Mouse (Mus musculus) myocyte (in vitro differentiated cells): ENCODE measurements at regions not wholly inside any gene's neighbourhood (a gene's known extent, or its start where the extent isn't known, plus 50 kb on each side); places are given as distances from the start of the nearest gene placed in this dataset.

ENCODE experiments used
- H3K27me3 ChIP-seq: one replicate; pipeline ENCODE4 v1.6.1; 2011; ENCODE audit not compliant: control insufficient read depth, insufficient read depth, insufficient read length
- H3K36me3 ChIP-seq: one replicate; pipeline ENCODE4 v1.6.1; 2011; ENCODE audit not compliant: control insufficient read depth, insufficient read depth
- H3K4me2 ChIP-seq: one replicate; pipeline ENCODE4 v1.6.1; 2011; ENCODE audit warnings: low read depth, control low read depth
- H3K4me3 ChIP-seq: one replicate; pipeline ENCODE4 v1.5.1; 2011; ENCODE audit warnings: mild to moderate bottlenecking, control low read depth, moderate library complexity
- H3K79me2 ChIP-seq: one replicate; pipeline ENCODE4 v1.6.1; 2011; ENCODE audit not compliant: control insufficient read depth, insufficient read depth
- H3ac ChIP-seq: one replicate; pipeline ENCODE4 v1.6.1; 2011; ENCODE audit not compliant: control insufficient read depth, insufficient read length
- CEBPB ChIP-seq: IDR thresholded peaks from 2 replicates; pipeline ENCODE4 v1.6.1; 2011; ENCODE audit warnings: mild to moderate bottlenecking, moderate library complexity; ENCODE audit not compliant: poor library complexity, insufficient read depth, severe bottlenecking
- E2F4 ChIP-seq: IDR thresholded peaks from one replicate; pipeline ENCODE4 v1.6.1; 2011; ENCODE audit warnings: mild to moderate bottlenecking, control low read depth, moderate library complexity; ENCODE audit not compliant: insufficient read depth
- MAX ChIP-seq: IDR thresholded peaks from one replicate; pipeline ENCODE4 v1.6.1; 2011; ENCODE audit warnings: low read depth, mild to moderate bottlenecking, control low read depth
- MYOD1 ChIP-seq, 3 experiments: IDR thresholded peaks; one replicate each; pipeline ENCODE4 v1.6.1; 2011; ENCODE audit warnings: control low read depth in 2 of 3, low read depth in 2 of 3, mild to moderate bottlenecking in 2 of 3, moderate library complexity in 1 of 3; ENCODE audit not compliant: insufficient read length in 2 of 3, control insufficient read depth in 1 of 3
- MYOG ChIP-seq, 3 experiments: IDR thresholded peaks; one replicate each; pipeline ENCODE4 v1.6.1; 2011; ENCODE audit warnings: control low read depth in 2 of 3, low read depth in 2 of 3, mild to moderate bottlenecking in 2 of 3; ENCODE audit not compliant: insufficient read length in 2 of 3, control insufficient read depth in 1 of 3, insufficient read depth in 1 of 3
- POLR2A ChIP-seq: IDR thresholded peaks from one replicate; pipeline ENCODE4 v1.6.1; 2011; ENCODE audit warnings: low read depth, mild to moderate bottlenecking, control low read depth, moderate library complexity; ENCODE audit not compliant: insufficient read length
- POLR2AphosphoS2 ChIP-seq: IDR thresholded peaks from one replicate; pipeline ENCODE4 v1.6.1; 2011; ENCODE audit warnings: low read depth, control low read depth; ENCODE audit not compliant: insufficient read length
- REST ChIP-seq: IDR thresholded peaks from one replicate; pipeline ENCODE4 v1.6.1; 2011; ENCODE audit warnings: mild to moderate bottlenecking, control low read depth, moderate library complexity; ENCODE audit not compliant: insufficient read depth, insufficient read length
- SRF ChIP-seq: IDR thresholded peaks from one replicate; pipeline ENCODE4 v1.6.1; 2011; ENCODE audit warnings: low read depth; ENCODE audit not compliant: control insufficient read depth, insufficient read length
- TCF12 ChIP-seq: IDR thresholded peaks from one replicate; pipeline ENCODE4 v1.6.1; 2011; ENCODE audit warnings: mild to moderate bottlenecking, control low read depth; ENCODE audit not compliant: poor library complexity, insufficient read depth, severe bottlenecking
- TCF3 ChIP-seq: IDR thresholded peaks from one replicate; pipeline ENCODE4 v1.6.1; 2011; ENCODE audit warnings: low read depth, control low read depth; ENCODE audit not compliant: insufficient read length
- USF1 ChIP-seq: IDR thresholded peaks from one replicate; pipeline ENCODE4 v1.6.1; 2011; ENCODE audit warnings: low read depth, mild to moderate bottlenecking, control low read depth, moderate library complexity

DNA sequence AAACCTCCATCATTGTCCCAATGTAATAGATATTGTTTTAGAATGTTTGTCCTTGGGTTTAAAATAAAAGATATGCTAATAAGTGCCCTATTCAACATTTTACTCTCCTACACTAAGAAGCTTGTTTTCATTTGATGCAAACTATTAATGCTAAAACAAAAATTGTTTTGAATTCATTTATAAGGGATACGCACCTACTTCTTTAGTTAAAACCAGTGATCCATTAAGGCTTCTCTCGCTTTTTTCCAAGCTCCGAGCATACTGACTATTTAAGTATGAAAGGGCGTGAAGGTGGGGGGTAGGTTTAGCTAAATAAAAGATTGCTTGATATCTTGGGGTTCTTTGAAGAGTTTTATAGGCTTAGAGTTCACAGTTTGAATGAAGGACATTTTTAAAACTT, 195.1 kb downstream of the Nr2f2 start:
- TF ChIP-seq MYOD1 (IDR thresholded peaks at IDR 0.05; ENCODE audit: control insufficient read depth in 1 of 3, insufficient read length in 2 of 3, low read depth in 2 of 3) (no peak), USF1 (no peak), MAX (no peak), POLR2A (no peak), SRF (no peak), TCF3 (no peak), POLR2AphosphoS2 (no peak), TCF12 (no peak), REST (no peak), CEBPB (no peak), E2F4 (no peak), MYOG (IDR thresholded peaks at IDR 0.05; ENCODE audit: control insufficient read depth in 1 of 3, insufficient read depth in 1 of 3, insufficient read length in 2 of 3, low read depth in 2 of 3) (no peak)
- H3K4me3 ChIP-seq: no peak overlapping the region

GRCm38 (mm10) chr7:70168080-70168479, 198.5 kb downstream of the Nr2f2 start:
- Histone ChIP-seq H3K27me3 (no peaks in the 10 kb centered on the region), H3K4me2 (no peak overlapping the region), H3K36me3 (no peaks in the 10 kb centered on the region), H3ac (no peak overlapping the region), H3K79me2 (no peaks in the 10 kb centered on the region), H3K4me3 (no peak overlapping the region)
- TF ChIP-seq TCF12 (no peak), POLR2AphosphoS2 (no peak), E2F4 (no peak), REST (no peak), CEBPB (no peak), SRF (no peak), MAX (no peak), TCF3 (no peak), USF1 (no peak), MYOG (IDR thresholded peaks at IDR 0.05; ENCODE audit: control insufficient read depth in 1 of 3, insufficient read depth in 1 of 3, insufficient read length in 2 of 3, low read depth in 2 of 3) (no peak), POLR2A (no peak), MYOD1 (IDR thresholded peaks at IDR 0.05; ENCODE audit: control insufficient read depth in 1 of 3, insufficient read length in 2 of 3, low read depth in 2 of 3) (no peak)

More for the DNA sequence above, 195.1 kb downstream of the Nr2f2 start:
- Histone ChIP-seq H3K4me2 (no peak overlapping the region), H3K27me3 (no peaks in the 10 kb centered on the region), H3K36me3 (no peaks in the 10 kb centered on the region), H3K79me2 (no peaks in the 10 kb centered on the region), H3ac (no peak overlapping the region)

DNA sequence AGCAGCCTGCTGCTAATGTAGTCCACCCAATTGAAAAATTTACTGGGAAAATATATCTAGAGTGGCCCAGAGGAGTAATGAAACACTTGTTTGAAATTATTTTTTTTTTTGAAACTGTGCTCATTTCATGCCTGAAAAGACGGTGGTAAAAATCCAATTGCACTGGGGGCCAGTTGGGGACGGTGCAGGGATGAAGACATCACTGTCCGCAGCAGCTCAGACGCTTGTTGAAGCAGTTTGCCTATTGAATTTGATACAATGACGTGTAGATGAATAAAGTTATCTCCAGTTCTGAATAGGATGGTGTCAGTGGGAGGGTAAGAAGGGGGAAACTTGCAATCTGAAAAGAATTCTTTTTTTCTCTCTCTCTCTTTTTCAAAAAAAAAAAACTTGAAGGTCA, 200.5 kb downstream of the Nr2f2 start:
- no peaks in the 10 kb centered on the region for H3K27me3 ChIP-seq
- no peak overlapping the region for H3ac ChIP-seq
- no peak for TF ChIP-seq TCF12
- no peak for TF ChIP-seq POLR2AphosphoS2
- TF ChIP-seq SRF: no peak
- TF ChIP-seq POLR2A: no peak
- TF ChIP-seq MYOD1 (IDR thresholded peaks at IDR 0.05; ENCODE audit: control insufficient read depth in 1 of 3, insufficient read length in 2 of 3, low read depth in 2 of 3): no peak
- no peak for TF ChIP-seq E2F4
- no peak for TF ChIP-seq USF1
- no peaks in the 10 kb centered on the region for H3K36me3 ChIP-seq
- no peak overlapping the region for H3K4me2 ChIP-seq
- no peaks in the 10 kb centered on the region for H3K79me2 ChIP-seq
- no peak overlapping the region for H3K4me3 ChIP-seq

DNA sequence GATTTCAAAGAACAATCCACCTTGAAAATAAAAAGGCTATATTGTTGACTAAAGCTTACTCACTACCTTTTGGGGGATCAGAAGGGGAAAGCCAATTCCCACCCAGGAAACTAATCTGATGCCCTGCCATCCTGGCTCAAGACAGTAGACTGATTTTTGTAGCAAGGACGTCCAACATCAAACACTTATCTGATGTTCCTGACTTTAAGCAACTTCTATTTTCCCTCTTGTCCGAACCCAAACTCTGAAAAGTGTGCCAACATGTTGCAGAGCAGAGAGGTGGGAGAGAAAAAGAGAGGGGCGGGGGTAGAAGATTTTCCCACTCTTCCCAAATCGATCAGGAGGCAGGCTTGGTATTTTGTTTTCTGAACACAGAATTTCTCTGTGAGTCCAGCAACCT, 201.0 kb downstream of the Nr2f2 start:
- H3K4me2 ChIP-seq: no peak overlapping the region
- no peak for TF ChIP-seq POLR2AphosphoS2
- no peak for TF ChIP-seq TCF3
- TF ChIP-seq REST: no peak
- TF ChIP-seq MYOG (IDR thresholded peaks at IDR 0.05; ENCODE audit: control insufficient read depth in 1 of 3, insufficient read depth in 1 of 3, insufficient read length in 2 of 3, low read depth in 2 of 3): no peak
- H3ac ChIP-seq: no peak overlapping the region

GRCm38 (mm10) chr7:70164691-70165193, 201.8 kb downstream of the Nr2f2 start:
- no peak overlapping the region for H3K4me3 ChIP-seq
- no peaks in the 10 kb centered on the region for H3K36me3 ChIP-seq
- H3K4me2 ChIP-seq: no peak overlapping the region
- H3ac ChIP-seq: no peak overlapping the region
- TF ChIP-seq TCF12: no peak
- no peak for TF ChIP-seq E2F4
- no peak for TF ChIP-seq MYOG (IDR thresholded peaks at IDR 0.05; ENCODE audit: control insufficient read depth in 1 of 3, insufficient read depth in 1 of 3, insufficient read length in 2 of 3, low read depth in 2 of 3)
- no peak for TF ChIP-seq MAX
- TF ChIP-seq SRF: no peak
- TF ChIP-seq POLR2A: no peak
- no peak for TF ChIP-seq TCF3
- TF ChIP-seq CEBPB: no peak
- TF ChIP-seq MYOD1 (IDR thresholded peaks at IDR 0.05; ENCODE audit: control insufficient read depth in 1 of 3, insufficient read length in 2 of 3, low read depth in 2 of 3): no peak
- TF ChIP-seq REST: no peak
- TF ChIP-seq USF1: no peak
- TF ChIP-seq POLR2AphosphoS2: no peak
- H3K79me2 ChIP-seq: no peaks in the 10 kb centered on the region
- no peaks in the 10 kb centered on the region for H3K27me3 ChIP-seq

More for the DNA sequence above, 201.0 kb downstream of the Nr2f2 start:
- H3K36me3 ChIP-seq: no peaks in the 10 kb centered on the region
- H3K27me3 ChIP-seq: no peaks in the 10 kb centered on the region
- no peak overlapping the region for H3K4me3 ChIP-seq
- H3K79me2 ChIP-seq: no peaks in the 10 kb centered on the region
